Mouse (Mus musculus) heart, embryonic 11.5 days (tissue): Measurements from ENCODE around the gene Krtap4-9. TPM values are rescaled to one million over a fixed set of nuclear protein-coding genes. Genes with fewer than 3 reads are reported as not detected.
"Not testable (repeated sequence)": the region's sequence is repeated elsewhere in the genome, so short reads cannot be mapped to it uniquely, and the experiment has no call there.

Experiments
- ATAC-seq: fragments of 200-750 bp; cut with Nextera tagmentation; replicated peaks from 2 replicates; pipeline ENCODE4 v1.8.0; 2017; ENCODE audit warnings: moderate library complexity; ENCODE audit not compliant: insufficient number of reproducible peaks, low FRiP score, low TSS enrichment
- H3K27ac ChIP-seq: fragments of 300-500 bp; sonication (generic); 2 replicates; pipeline ENCODE4 v1.5.1; 2014; ENCODE audit warnings: mild to moderate bottlenecking, low read depth, low read length
- H3K27me3 ChIP-seq: fragments of 300-500 bp; sonication (generic); 2 replicates; pipeline ENCODE4 v1.6.1; 2014; ENCODE audit warnings: mild to moderate bottlenecking, low read length, mixed read lengths; ENCODE audit not compliant: control insufficient read depth, insufficient read depth
- H3K36me3 ChIP-seq: fragments of 300-500 bp; sonication (generic); 2 replicates; pipeline ENCODE4 v1.6.1; 2014; ENCODE audit warnings: mild to moderate bottlenecking, low read length, moderate library complexity, mixed read lengths; ENCODE audit not compliant: control insufficient read depth, insufficient read depth
- H3K4me1 ChIP-seq: fragments of 300-500 bp; sonication (generic); 2 replicates; pipeline ENCODE4 v1.6.1; 2014; ENCODE audit warnings: low read length; ENCODE audit not compliant: control insufficient read depth, insufficient read depth
- H3K4me2 ChIP-seq: fragments of 300-500 bp; sonication (generic); 2 replicates; pipeline ENCODE4 v1.6.1; 2014; ENCODE audit warnings: mild to moderate bottlenecking, moderate library complexity
- H3K4me3 ChIP-seq: fragments of 300-500 bp; sonication (generic); 2 replicates; pipeline ENCODE4 v1.5.1; 2014; ENCODE audit warnings: low read depth, low read length
- H3K9ac ChIP-seq: fragments of 300-500 bp; sonication (generic); 2 replicates; pipeline ENCODE4 v1.6.1; 2014; ENCODE audit warnings: mild to moderate bottlenecking, low read depth, low read length, moderate library complexity
- H3K9me3 ChIP-seq: fragments of 300-500 bp; sonication (generic); replicated peaks from 2 replicates; pipeline ENCODE4 v1.6.1; 2016; ENCODE audit warnings: low read length; ENCODE audit not compliant: control insufficient read depth
- WGBS: fragments of 180-500 bp; shearing (Covaris S2); extraction: QIAGEN DNeasy Blood & Tissue Kit; methylation state at CpG from one replicate; pipeline ENCODE4 v1.1.7; 2014; ENCODE audit not compliant: insufficient replicate concordance; 5-methylcytosine and 5-hydroxymethylcytosine counted together
- polyA plus RNA-seq: library from polyadenylated mRNA; unstranded; fragments of >200 nt; fragmentation: Nextera tagmentation; extraction: Ambion mirVana; gene quantifications from 2 replicates; pipeline ENCODE4 v1.2.1, GENCODE M21; 2014

Gene Krtap4-9
- not detected in 2 replicates for polyA plus RNA-seq

DNA sequence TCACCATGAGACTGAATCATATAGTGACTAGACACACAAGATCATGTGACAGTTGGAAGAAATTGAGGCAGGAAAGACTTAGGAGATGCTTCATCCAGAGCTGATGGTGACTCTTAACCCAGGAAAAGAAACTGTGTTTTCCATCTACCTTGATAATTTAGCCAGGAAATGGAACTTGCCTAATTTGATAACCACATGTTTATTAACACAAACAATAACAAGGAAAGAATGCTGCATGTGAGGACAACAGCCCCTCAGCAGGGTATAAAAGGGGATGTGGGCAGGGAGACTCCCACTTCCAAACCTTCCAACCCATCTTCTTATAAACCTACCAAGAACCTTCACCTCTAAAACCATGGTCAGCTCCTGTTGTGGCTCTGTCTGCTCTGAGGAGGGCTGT is at the start of gene Krtap4-9:
Gene Krtap4-9, plus strand, starts transcription at position 301 of the 400 bp plus-strand sequence.
- not testable (repeated sequence) for ATAC-seq, H3K9ac ChIP-seq, H3K4me3 ChIP-seq, H3K27me3 ChIP-seq, H3K9me3 ChIP-seq, H3K4me2 ChIP-seq, H3K4me1 ChIP-seq, H3K36me3 ChIP-seq, H3K27ac ChIP-seq

- H3K4me2 ChIP-seq: no peak overlapping the region
- no peak overlapping the region for H3K9ac ChIP-seq
- no peaks in the 10 kb centered on the region for H3K27me3 ChIP-seq
- ATAC-seq: no peak
- H3K9me3 ChIP-seq: no peaks in the 10 kb centered on the region
- WGBS: 81% methylated on average over 3 of the region's 3 CpGs
- no peak overlapping the region for H3K27ac ChIP-seq
- H3K4me1 ChIP-seq: no peaks in the 10 kb centered on the region
- H3K36me3 ChIP-seq: no peaks in the 10 kb centered on the region
- H3K4me3 ChIP-seq: no peak overlapping the region
These were observed 41.0 kb upstream of the Krtap4-9 start for GRCm38 (mm10) chr11:99743985-99744384.

DNA sequence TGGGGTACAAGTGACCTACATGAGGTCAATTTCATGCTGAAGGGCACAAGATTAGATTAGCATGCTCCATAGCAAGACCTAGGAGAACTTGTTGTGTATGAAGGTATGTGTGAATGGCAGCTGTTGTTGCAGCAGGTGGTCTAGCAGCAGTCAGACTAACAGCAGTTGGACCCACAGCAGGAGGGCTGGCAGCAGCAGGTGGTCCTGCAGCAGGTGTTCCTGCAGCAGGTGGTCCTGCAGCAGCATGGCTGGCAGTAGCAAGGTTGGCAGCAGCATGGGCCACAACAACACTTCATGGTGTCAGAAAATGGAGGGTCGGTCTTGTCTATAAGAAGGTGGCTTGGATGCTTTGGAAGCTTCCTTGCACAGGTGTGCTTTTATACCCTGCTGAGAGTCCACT is 26.1 kb upstream of the Krtap4-9 start:
- Histone ChIP-seq H3K4me1 (no peaks in the 10 kb centered on the region), H3K9ac (no peak overlapping the region), H3K27ac (no peak overlapping the region), H3K9me3 (no peaks in the 10 kb centered on the region), H3K4me3 (no peak overlapping the region), H3K27me3 (no peaks in the 10 kb centered on the region), H3K36me3 (no peaks in the 10 kb centered on the region), H3K4me2 (no peak overlapping the region)
- 77% methylated on average over 1 of the region's 1 CpGs for WGBS
- no peak for ATAC-seq

DNA sequence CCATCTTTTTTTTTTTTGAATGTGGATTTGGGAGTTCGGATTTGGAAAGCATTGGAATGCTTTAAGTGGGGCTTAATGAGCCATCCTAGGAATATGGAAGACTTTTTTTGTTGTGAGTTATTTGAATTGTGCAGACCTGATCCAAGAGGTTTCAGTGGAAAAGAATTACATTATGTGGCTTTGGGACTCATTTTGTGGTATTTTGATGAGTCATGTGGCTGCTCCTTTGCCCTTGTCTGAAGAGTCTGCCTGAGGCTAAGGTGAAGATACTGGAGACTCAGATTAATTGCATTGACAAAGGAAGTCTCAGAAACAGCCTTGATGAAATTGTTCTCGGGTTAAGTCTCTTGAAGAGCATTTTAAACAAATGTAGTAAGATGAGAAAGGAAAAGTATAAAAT is 16.6 kb upstream of the Krtap4-9 start:
- Histone ChIP-seq H3K4me3 (no peak overlapping the region), H3K27me3 (no peaks in the 10 kb centered on the region), H3K27ac (no peak overlapping the region), H3K4me2 (no peak overlapping the region), H3K9me3 (no peaks in the 10 kb centered on the region), H3K36me3 (no peaks in the 10 kb centered on the region), H3K9ac (no peak overlapping the region), H3K4me1 (no peaks in the 10 kb centered on the region)
- ATAC-seq: no peak
- WGBS: 65% methylated on average over 2 of the region's 2 CpGs

DNA sequence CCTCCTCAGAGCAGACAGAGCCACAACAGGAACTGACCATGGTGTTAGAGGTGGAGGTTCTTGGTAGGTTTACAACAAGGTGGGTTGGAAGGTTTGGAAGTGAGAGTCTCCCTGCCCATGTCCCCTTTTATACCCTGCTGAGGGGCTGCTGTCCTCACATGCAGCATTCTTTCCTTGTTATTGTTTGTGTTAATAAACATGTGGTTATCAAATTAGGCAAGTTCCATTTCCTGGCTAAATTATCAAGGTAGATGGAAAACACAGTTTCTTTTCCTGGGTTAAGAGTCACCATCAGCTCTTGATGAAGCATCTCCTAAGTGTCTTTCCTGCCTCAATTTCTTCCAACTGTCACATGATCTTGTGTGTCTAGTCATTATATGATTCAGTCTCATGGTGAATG is 12.2 kb upstream of the Krtap4-9 start, which contains the start of gene Gm11595:
Gene Gm11595, minus strand, starts transcription at position 101 of the 400 bp plus-strand sequence.
- ATAC-seq, H3K4me1 ChIP-seq, H3K4me2 ChIP-seq, H3K27me3 ChIP-seq, H3K9me3 ChIP-seq, H3K9ac ChIP-seq, H3K4me3 ChIP-seq, H3K36me3 ChIP-seq, H3K27ac ChIP-seq: not testable (repeated sequence)

DNA sequence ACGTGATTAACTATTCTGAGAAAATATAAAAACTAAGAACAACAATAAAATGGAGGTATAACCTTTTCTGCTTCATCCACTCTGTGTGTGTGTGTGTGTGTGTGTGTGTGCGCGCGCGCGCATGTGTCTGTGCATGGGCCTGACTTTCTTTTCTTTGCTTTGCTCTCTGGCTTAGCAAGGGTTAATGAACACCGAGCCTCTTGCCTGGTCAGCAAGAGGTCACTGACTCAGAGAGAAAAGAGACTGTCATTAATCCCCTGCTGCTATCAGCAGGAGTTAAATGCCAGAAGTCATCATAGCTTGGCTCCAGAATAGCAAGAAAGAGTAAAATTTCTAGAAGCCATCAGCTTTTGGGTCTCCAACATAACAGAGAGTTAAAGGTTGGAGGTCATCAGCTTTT is 6.6 kb upstream of the Krtap4-9 start:
- ATAC-seq: no peak
- WGBS: 74% methylated on average over 7 of the region's 7 CpGs

GRCm38 (mm10) chr11:99780604-99781003 is 4.4 kb upstream of the Krtap4-9 start, which contains the start of gene Krtap4-8:
Krtap4-8 (minus strand) TSS chr11:99780704.
- no peaks in the 10 kb centered on the region for H3K9me3 ChIP-seq
- no peak for ATAC-seq
- H3K9ac ChIP-seq: no peak within 1 kb of the TSS
- H3K4me3 ChIP-seq: no peak within 1 kb of the TSS
- no peak within 1 kb of the TSS for H3K4me2 ChIP-seq
- H3K4me1 ChIP-seq: no peaks in the 10 kb centered on the region
- WGBS: 93% methylated on average over 2 of the region's 2 CpGs
- no peak within 1 kb of the TSS for H3K27ac ChIP-seq
- H3K36me3 ChIP-seq: no peaks in the 10 kb centered on the region
- no peaks in the 10 kb centered on the region for H3K27me3 ChIP-seq

More for the DNA sequence above, 6.6 kb upstream of the Krtap4-9 start:
- no peak overlapping the region for H3K4me3 ChIP-seq
- H3K4me2 ChIP-seq: no peak overlapping the region
- no peaks in the 10 kb centered on the region for H3K9me3 ChIP-seq
- no peaks in the 10 kb centered on the region for H3K27me3 ChIP-seq
- no peak overlapping the region for H3K27ac ChIP-seq
- no peaks in the 10 kb centered on the region for H3K36me3 ChIP-seq
- H3K9ac ChIP-seq: no peak overlapping the region
- H3K4me1 ChIP-seq: no peaks in the 10 kb centered on the region

GRCm38 (mm10) chr11:99793367-99793766 is 8.4 kb downstream of the Krtap4-9 start, which contains the start of gene Gm11596:
Gm11596 (minus strand) TSS chr11:99793467.
- no peak within 1 kb of the TSS for H3K4me3 ChIP-seq
- no peak for ATAC-seq
- no peak within 1 kb of the TSS for H3K9ac ChIP-seq
- H3K27me3 ChIP-seq: no peaks in the 10 kb centered on the region
- 72% methylated on average over 2 of the region's 2 CpGs for WGBS
- H3K9me3 ChIP-seq: no peaks in the 10 kb centered on the region
- H3K4me1 ChIP-seq: no peaks in the 10 kb centered on the region
- no peaks in the 10 kb centered on the region for H3K36me3 ChIP-seq
- no peak within 1 kb of the TSS for H3K27ac ChIP-seq
- no peak within 1 kb of the TSS for H3K4me2 ChIP-seq

GRCm38 (mm10) chr11:99798832-99799231 is 13.8 kb downstream of the Krtap4-9 start, which contains the start of gene Gm11569:
Gm11569 (minus strand) TSS chr11:99798932.
- not testable (repeated sequence) for H3K9me3 ChIP-seq, H3K27me3 ChIP-seq, H3K4me2 ChIP-seq, H3K9ac ChIP-seq, H3K4me1 ChIP-seq, H3K36me3 ChIP-seq, H3K4me3 ChIP-seq, ATAC-seq, H3K27ac ChIP-seq
- no CpG with 5 or more reads among the region's 1 CpGs for WGBS
